In genomic region chr7:96651626-96652341, GRCm38 (mm10) we compare ENCODE assay signal across 11 mouse cellular contexts.
DNase-seq lines count a peak whose midpoint lies in the region; ATAC-seq and TF ChIP-seq lines count a peak whose summit lies in the region.
"Had no signal": no experiment of that assay in that cellular context is flagged by ENCODE, and none has a peak within 500 bp of the region (broad histone marks: within the 10 kb centered on the region; RNA-seq: fewer than 3 reads in every experiment).

No protein-coding gene starts in this region.

- H3K4me3 ChIP-seq in limb, embryonic 13.5 days, result no peak overlapping the region
- H3K4me3 ChIP-seq: heart, adult 2 months had no signal

- peak overlapping the region; percentile 16 for H3K4me2 ChIP-seq in limb, embryonic 13.5 days (replicated peaks)

- peak overlapping the region; percentile 55 for H3K27ac ChIP-seq in limb, embryonic 13.5 days
- H3K27ac ChIP-seq: heart, adult 2 months had no signal

- peaks cover 16% of the 10 kb centered on the region for H3K27me3 ChIP-seq in limb, embryonic 13.5 days

- peak; percentile 35; the same call in 1 of the 2 replicates for ATAC-seq in limb, embryonic 13.5 days (ENCODE audit: low FRiP score, low read depth)
- ATAC-seq: lung, postnatal 0 days had no signal

- no peaks in the 10 kb centered on the region for H3K9me3 ChIP-seq in limb, embryonic 13.5 days

- peak; percentile 8 for DNase-seq in cerebellum, adult 11-12 months
- DNase-seq in cerebellum, postnatal 36 days, result no peak
- DNase-seq in brain, embryonic 14.5 days (ENCODE audit: low read depth), result peak; percentile 90
- DNase-seq in frontal cortex, postnatal 36 days (ENCODE audit: low spot score in 2 of 2), result peak; percentile 44 to 61
- no peak for DNase-seq in adrenal gland, postnatal 4 days (ENCODE audit: low spot score in 2 of 2)
- no peak for DNase-seq in lung, postnatal 25 days (ENCODE audit: low spot score)
- DNase-seq in kidney, postnatal 10 days, result no peak
- DNase-seq: kidney, postnatal 36 days had no signal

- no peaks in the 10 kb centered on the region for H3K36me3 ChIP-seq in limb, embryonic 13.5 days

- TF ChIP-seq POLR2A in brain, embryonic 14.5 days (IDR thresholded peaks at IDR 0.05; ENCODE audit: borderline replicate concordance, extremely low read depth, insufficient read depth, insufficient read length, poor library complexity, severe bottlenecking), result no peak

- WGBS in limb, embryonic 13.5 days, result 14% methylated on average over 6 of the region's 6 CpGs

- peaks cover 90% of the 10 kb centered on the region for H3K4me1 ChIP-seq in limb, embryonic 13.5 days

- no peak overlapping the region for H3K9ac ChIP-seq in limb, embryonic 13.5 days

- no peak for TF ChIP-seq CTCF in brain, embryonic 14.5 days (IDR thresholded peaks at IDR 0.05; ENCODE audit: borderline replicate concordance, extremely low read depth, insufficient read depth, insufficient read length)

Comparison
In these comparisons a context has a peak if more than half of its experiments do, and no peak if none do; other contexts are left out.
1. DNase-seq: peak in cerebellum, adult 11-12 months (single experiment), brain, embryonic 14.5 days (single experiment) and frontal cortex, postnatal 36 days (2 of 2); none in cerebellum, postnatal 36 days (0 of 2), adrenal gland, postnatal 4 days (0 of 2), lung, postnatal 25 days (single experiment) and kidney, postnatal 10 days (single experiment).